Mouse (Mus musculus): Measurements from ENCODE around the gene Slc35e3.

DNA sequence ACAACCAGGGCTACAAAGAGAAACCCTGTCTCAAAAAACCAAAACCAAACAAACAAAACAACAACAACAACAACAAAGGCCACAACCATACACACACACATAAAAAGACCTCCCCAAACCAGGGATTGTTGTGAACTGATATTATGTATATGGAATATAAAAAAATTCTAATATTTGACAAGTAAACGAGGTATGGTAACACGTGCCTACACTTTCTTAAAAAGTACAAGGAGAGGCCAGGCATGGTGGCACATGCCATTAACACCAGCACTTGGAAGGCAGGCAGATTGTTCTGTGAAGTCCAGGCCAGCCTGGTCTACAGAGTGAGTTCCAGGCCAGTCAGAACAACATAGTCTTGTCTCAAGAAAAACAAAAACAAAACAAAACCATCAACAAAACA, 3.0 kb downstream of the Slc35e3 start:
- TF ChIP-seq CTCF (conservative IDR thresholded peaks at IDR 0.05 in 1 of 2, IDR thresholded peaks at IDR 0.05 in 1 of 2; ENCODE audit: low read depth in 2 of 2, low read length in 2 of 2) (no peak), CHD1 (IDR thresholded peaks at IDR 0.05; ENCODE audit: low read depth, low read length) (no peak), MAFK (IDR thresholded peaks at IDR 0.05; ENCODE audit: insufficient replicate concordance, low read length) (no peak), USF2 (conservative IDR thresholded peaks at IDR 0.05; ENCODE audit: low read depth, low read length) (no peak), EP300 (IDR thresholded peaks at IDR 0.05; ENCODE audit: low read length) (no peak)

Measured in CH12.LX (cell line).